Mouse (Mus musculus): ENCODE data around the gene Gm3952.

The Gm3952 gene

GRCm38 (mm10) chr8:128798594-128798993, at the start of gene Gm3952:
Gm3952 (minus strand) TSS chr8:128798694.
- DNase-seq (ENCODE audit: low read depth, low spot score), result no peak

GRCm38 (mm10) chr8:128843749-128844148, 45.3 kb upstream of the Gm3952 start:
- DNase-seq (ENCODE audit: low read depth, low spot score), result no peak

GRCm38 (mm10) chr8:128812521-128812920, 14.0 kb upstream of the Gm3952 start:
- no peak for DNase-seq (ENCODE audit: low read depth, low spot score)

GRCm38 (mm10) chr8:128735692-128736091, 62.8 kb downstream of the Gm3952 start:
- no peak for DNase-seq (ENCODE audit: low read depth, low spot score)

GRCm38 (mm10) chr8:128734118-128734517, 64.4 kb downstream of the Gm3952 start:
- no peak for DNase-seq (ENCODE audit: low read depth, low spot score)

GRCm38 (mm10) chr8:128732254-128732653, 66.2 kb downstream of the Gm3952 start:
- DNase-seq (ENCODE audit: low read depth, low spot score), result no peak

- no peak for DNase-seq (ENCODE audit: low read depth, low spot score)
Observed at GRCm38 (mm10) chr8:128727213-128727612, 71.3 kb downstream of the Gm3952 start.

GRCm38 (mm10) chr8:128724819-128725218, 73.7 kb downstream of the Gm3952 start:
- peak; percentile 75 for DNase-seq (ENCODE audit: low read depth, low spot score)

- no peak for DNase-seq (ENCODE audit: low read depth, low spot score)
Observed at GRCm38 (mm10) chr8:128716184-128716583, 82.3 kb downstream of the Gm3952 start.

- peak; percentile 82 for DNase-seq (ENCODE audit: low read depth, low spot score)
Observed at GRCm38 (mm10) chr8:128709261-128709660, 89.2 kb downstream of the Gm3952 start.

GRCm38 (mm10) chr8:128704836-128705235, 93.7 kb downstream of the Gm3952 start:
- peak; percentile 78 for DNase-seq (ENCODE audit: low read depth, low spot score)

- DNase-seq (ENCODE audit: low read depth, low spot score), result peak; percentile 70
Observed at GRCm38 (mm10) chr8:128704376-128704775, 94.1 kb downstream of the Gm3952 start.

GRCm38 (mm10) chr8:128697945-128698344, 100.5 kb downstream of the Gm3952 start:
- no peak for DNase-seq (ENCODE audit: low read depth, low spot score)

GRCm38 (mm10) chr8:128696701-128697397, 101.6 kb downstream of the Gm3952 start:
- no peak for DNase-seq (ENCODE audit: low read depth, low spot score)

Measured in 3T3-L1 (cell line).